Mouse (Mus musculus) embryonic facial prominence, embryonic 14.5 days (tissue): ENCODE measurements at regions not wholly inside any gene's neighbourhood (a gene's known extent, or its start where the extent isn't known, plus 50 kb on each side); places are given as distances from the start of the nearest gene placed in this dataset.

ENCODE experiments used
- ATAC-seq: fragments of 200-750 bp; cut with Nextera tagmentation; 2 replicates; pipeline ENCODE4 v1.8.0; 2017; ENCODE audit warnings: low read depth, moderate number of reproducible peaks, moderate TSS enrichment
- DNase-seq: peaks from one replicate; pipeline ENCODE4 v3.0.0-alpha.2; 2015; ENCODE audit warnings: low spot score
- H3K27ac ChIP-seq: fragments of 300-500 bp; sonication (generic); replicated peaks from 2 replicates; pipeline ENCODE4 v1.5.1; 2014; ENCODE audit warnings: low read depth, mild to moderate bottlenecking, low read length, moderate library complexity
- H3K27me3 ChIP-seq: fragments of 300-500 bp; sonication (generic); replicated peaks from 2 replicates; pipeline ENCODE4 v1.6.1; 2014; ENCODE audit warnings: low read length; ENCODE audit not compliant: control insufficient read depth, insufficient read depth
- H3K36me3 ChIP-seq: fragments of 300-500 bp; sonication (generic); 2 replicates; pipeline ENCODE4 v1.6.1; 2014; ENCODE audit warnings: low read length, mixed read lengths; ENCODE audit not compliant: control insufficient read depth, insufficient read depth
- H3K4me1 ChIP-seq: fragments of 300-500 bp; sonication (generic); 2 replicates; pipeline ENCODE4 v1.6.1; 2014; ENCODE audit warnings: antibody characterized with exemption, low read length; ENCODE audit not compliant: control insufficient read depth, insufficient read depth
- H3K4me2 ChIP-seq: fragments of 300-500 bp; sonication (generic); 2 replicates; pipeline ENCODE4 v1.6.1; 2014; ENCODE audit warnings: low read depth, mild to moderate bottlenecking, low read length, moderate library complexity, mixed read lengths
- H3K4me3 ChIP-seq: fragments of 300-500 bp; sonication (generic); 2 replicates; pipeline ENCODE4 v1.5.1; 2014; ENCODE audit warnings: low read depth, mild to moderate bottlenecking, low read length
- H3K9ac ChIP-seq: fragments of 300-500 bp; sonication (generic); 2 replicates; pipeline ENCODE4 v1.6.1; 2014; ENCODE audit warnings: low read depth, mild to moderate bottlenecking, low read length, moderate library complexity, mixed read lengths
- H3K9me3 ChIP-seq: fragments of 300-500 bp; sonication (generic); 2 replicates; pipeline ENCODE4 v1.6.1; 2016; ENCODE audit warnings: low read length; ENCODE audit not compliant: control insufficient read depth
- WGBS: fragments of 180-500 bp; shearing (Covaris S2); extraction: QIAGEN DNeasy Blood & Tissue Kit; methylation state at CpG from one replicate; pipeline ENCODE4 v1.1.7; 2014; 5-methylcytosine and 5-hydroxymethylcytosine counted together

DNA sequence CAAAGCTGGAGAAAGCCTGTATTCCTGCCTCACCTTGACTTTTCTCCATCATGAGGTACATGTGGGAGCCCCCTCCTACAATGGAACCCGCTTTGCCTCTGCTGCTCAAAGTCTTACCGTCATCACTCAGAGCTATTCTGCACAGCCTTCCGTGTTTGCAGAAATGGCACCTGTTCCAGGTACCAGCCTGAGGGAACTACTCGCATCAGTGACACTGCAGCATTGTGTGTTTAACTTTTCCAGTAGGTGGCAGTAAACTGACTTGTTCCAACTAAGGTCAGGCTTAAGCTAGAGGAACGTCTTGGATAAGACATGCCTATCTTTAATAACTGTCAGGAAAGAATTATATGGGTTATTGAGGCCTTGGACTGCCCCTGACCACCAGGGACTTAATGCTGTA is 71.4 kb downstream of the Fam173b start:
- Histone ChIP-seq H3K27me3 (no peaks in the 10 kb centered on the region), H3K4me3 (no peak overlapping the region), H3K4me1 (no peaks in the 10 kb centered on the region), H3K9ac (no peak overlapping the region), H3K27ac (no peak overlapping the region), H3K36me3 (no peaks in the 10 kb centered on the region), H3K9me3 (no peaks in the 10 kb centered on the region), H3K4me2 (no peak overlapping the region)
- ATAC-seq (no peak), DNase-seq (peak; percentile 71)
- 45% methylated on average over 5 of the region's 5 CpGs for WGBS

DNA sequence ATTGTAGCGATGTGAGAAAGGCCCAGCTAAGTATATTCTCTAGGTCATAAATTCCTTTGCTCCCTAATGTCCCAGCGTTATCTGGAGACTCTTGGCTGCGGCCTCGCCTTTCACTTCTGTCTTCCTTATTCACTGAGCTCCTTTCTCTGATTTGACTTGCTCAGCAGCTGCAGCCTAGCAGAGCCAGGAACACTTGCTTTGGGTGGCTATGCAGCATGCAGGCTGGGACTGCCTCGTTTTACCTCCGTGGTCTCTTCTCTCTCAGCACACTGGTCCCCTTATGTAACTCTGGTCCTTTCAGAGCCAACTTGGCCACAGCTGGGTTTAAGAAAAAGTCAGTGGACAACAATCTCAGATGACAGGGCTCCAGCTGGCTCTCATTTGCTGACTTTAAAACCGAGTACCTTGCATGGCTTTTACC is 75.1 kb downstream of the Fam173b start:
- no peaks in the 10 kb centered on the region for H3K4me1 ChIP-seq
- no peak overlapping the region for H3K4me3 ChIP-seq
- H3K4me2 ChIP-seq, result no peak overlapping the region
- peak; percentile 15 for DNase-seq
- no peaks in the 10 kb centered on the region for H3K27me3 ChIP-seq
- H3K9me3 ChIP-seq, result no peaks in the 10 kb centered on the region
- no peak overlapping the region for H3K27ac ChIP-seq
- ATAC-seq, result no peak
- H3K9ac ChIP-seq, result no peak overlapping the region
- WGBS, result 40% methylated on average over 7 of the region's 7 CpGs
- no peaks in the 10 kb centered on the region for H3K36me3 ChIP-seq

DNA sequence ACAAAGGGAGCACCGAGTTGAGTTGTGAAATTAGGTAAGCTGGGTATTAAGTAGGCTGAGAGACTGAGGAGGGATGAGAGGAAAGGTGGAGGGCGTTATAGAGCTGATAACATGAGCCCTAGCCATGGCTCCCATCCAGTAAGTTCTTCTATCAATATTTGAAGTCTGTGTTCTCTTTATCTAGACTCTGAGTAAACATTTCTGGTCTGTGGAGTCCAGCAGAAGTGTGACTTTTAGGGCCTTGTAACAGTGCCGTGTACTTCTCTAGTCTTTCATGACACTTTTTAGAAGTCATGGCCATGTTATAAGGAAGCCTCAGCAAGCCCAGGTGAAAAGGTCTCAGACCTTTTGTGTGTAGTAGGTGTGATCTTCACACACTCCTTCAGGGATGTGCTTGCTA is 91.5 kb downstream of the Fam173b start:
- no peak overlapping the region for H3K4me2 ChIP-seq
- H3K27ac ChIP-seq, result no peak overlapping the region
- no peak overlapping the region for H3K4me3 ChIP-seq
- no peak for ATAC-seq
- H3K9me3 ChIP-seq, result no peaks in the 10 kb centered on the region
- no peaks in the 10 kb centered on the region for H3K36me3 ChIP-seq
- no peak overlapping the region for H3K9ac ChIP-seq
- H3K4me1 ChIP-seq, result no peaks in the 10 kb centered on the region
- WGBS, result 80% methylated on average over 3 of the region's 3 CpGs
- no peaks in the 10 kb centered on the region for H3K27me3 ChIP-seq
- no peak for DNase-seq

DNA sequence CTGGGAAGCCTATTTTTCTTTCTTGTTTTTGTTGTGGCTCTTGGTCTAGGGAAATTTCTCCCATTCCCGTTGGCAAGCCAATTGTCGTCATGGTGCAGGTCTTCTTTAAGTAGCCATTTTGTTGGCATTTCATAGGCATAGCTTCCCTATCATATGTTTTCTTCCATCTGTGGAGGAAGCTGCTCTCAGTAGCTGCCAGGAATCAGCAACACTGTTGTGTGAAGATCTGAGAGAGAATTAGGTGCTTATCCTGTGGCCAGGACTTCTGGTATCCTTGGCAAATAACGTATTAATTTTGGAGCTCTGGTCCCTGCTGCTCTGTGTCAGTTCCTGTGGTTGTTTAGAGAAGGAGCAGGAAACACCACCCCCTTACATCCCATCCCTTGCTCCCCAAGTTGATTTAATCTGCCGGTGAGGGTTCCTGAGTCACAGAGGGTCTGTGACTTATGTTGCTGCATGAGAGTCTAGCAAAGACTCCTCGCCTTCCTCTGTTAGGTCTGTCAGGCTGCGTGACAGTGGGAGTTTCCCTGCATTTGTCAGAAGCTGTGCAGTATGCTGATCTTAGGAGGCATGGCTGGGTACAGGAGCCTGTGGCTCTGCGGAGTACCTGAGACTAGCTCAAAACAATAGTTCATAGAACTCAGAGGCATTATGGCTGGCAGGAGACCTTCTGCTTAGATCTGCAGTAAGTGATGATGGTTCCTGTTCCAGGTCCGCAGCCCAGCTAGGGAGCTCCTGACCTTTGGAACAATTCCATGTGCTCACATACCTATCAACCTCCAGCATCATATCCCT is 93.4 kb downstream of the Fam173b start:
- no peak overlapping the region for H3K4me3 ChIP-seq
- H3K27me3 ChIP-seq, result no peaks in the 10 kb centered on the region
- no peak for ATAC-seq
- H3K36me3 ChIP-seq, result no peaks in the 10 kb centered on the region
- 86% methylated on average over 8 of the region's 8 CpGs for WGBS
- no peak overlapping the region for H3K4me2 ChIP-seq
- no peaks in the 10 kb centered on the region for H3K4me1 ChIP-seq
- no peak overlapping the region for H3K9ac ChIP-seq
- no peak for DNase-seq
- H3K9me3 ChIP-seq, result no peaks in the 10 kb centered on the region
- no peak overlapping the region for H3K27ac ChIP-seq

DNA sequence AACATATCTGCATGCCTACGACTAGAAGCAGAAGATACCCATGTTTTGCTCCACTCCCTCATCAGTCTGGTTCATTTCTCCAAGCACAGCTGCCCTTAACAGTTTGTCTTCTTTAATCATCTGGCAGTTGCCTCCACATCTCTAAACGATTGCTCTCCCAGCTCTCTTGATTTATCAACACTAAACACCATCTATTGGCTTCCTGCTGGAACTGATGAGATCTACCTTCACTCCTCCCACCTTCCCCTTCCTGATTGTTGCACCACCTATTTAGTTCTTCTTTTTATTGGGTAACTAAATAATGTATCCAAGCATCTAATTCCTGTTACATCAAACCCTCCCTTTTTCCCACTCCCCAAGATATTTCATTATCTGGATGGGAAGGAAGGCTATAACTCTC is 101.7 kb downstream of the Fam173b start:
- H3K4me3 ChIP-seq, result no peak overlapping the region
- 88% methylated on average over 2 of the region's 2 CpGs for WGBS
- no peak overlapping the region for H3K27ac ChIP-seq
- H3K4me1 ChIP-seq, result no peaks in the 10 kb centered on the region
- no peaks in the 10 kb centered on the region for H3K36me3 ChIP-seq
- ATAC-seq (no peak), DNase-seq (no peak)
- no peaks in the 10 kb centered on the region for H3K27me3 ChIP-seq
- 0 out of 2 replicates have a peak, but pooled peaks cover 10% of the 10 kb centered on the region for H3K9me3 ChIP-seq
- no peak overlapping the region for H3K4me2 ChIP-seq
- H3K9ac ChIP-seq, result no peak overlapping the region

DNA sequence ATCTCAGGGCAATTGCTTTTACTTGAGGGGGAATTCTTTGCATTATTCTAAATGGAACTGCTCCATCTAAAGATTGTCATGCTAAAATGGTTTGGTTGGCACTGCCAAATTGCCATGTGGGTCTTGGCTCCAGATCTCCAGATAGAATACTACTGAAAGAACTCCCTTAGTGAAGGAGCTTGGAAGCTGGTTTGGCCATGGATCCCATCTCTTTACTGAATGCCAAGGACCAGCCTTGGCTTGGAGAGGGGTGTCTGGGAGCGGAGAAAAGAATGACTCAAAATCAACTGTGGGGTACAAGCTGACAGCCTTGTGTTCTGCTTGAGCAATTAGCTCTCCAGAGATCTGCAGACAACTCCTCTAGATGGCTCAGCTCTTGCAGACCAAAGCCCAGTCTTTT is 105.8 kb downstream of the Fam173b start:
- no peak overlapping the region for H3K27ac ChIP-seq
- ATAC-seq (no peak), DNase-seq (no peak)
- no peaks in the 10 kb centered on the region for H3K36me3 ChIP-seq
- no peaks in the 10 kb centered on the region for H3K4me1 ChIP-seq
- no peak overlapping the region for H3K9ac ChIP-seq
- WGBS, result 83% methylated on average over 1 of the region's 1 CpGs
- 0 out of 2 replicates have a peak, but pooled peaks cover 10% of the 10 kb centered on the region for H3K9me3 ChIP-seq
- H3K4me2 ChIP-seq, result no peak overlapping the region
- no peaks in the 10 kb centered on the region for H3K27me3 ChIP-seq
- no peak overlapping the region for H3K4me3 ChIP-seq

DNA sequence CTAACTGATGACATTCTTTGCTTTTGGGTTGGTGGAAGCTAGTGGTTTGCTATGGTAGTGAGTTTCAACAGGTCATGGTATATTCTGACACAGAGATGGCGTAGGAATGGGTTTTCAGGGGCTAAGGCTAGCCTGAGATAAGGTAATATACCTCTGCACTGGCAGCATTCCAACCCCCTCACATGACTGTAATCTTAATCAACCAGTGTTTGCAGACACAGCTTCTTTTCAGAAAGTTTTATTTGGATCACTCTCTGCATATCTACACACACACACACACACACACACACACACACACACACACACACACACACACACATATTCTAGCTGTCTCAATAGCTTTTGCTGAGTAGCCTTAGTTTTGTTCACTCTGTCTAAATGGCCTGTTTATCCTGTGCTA is 119.4 kb downstream of the Fam173b start:
- no peak overlapping the region for H3K27ac ChIP-seq
- H3K36me3 ChIP-seq, result no peaks in the 10 kb centered on the region
- H3K4me2 ChIP-seq, result no peak overlapping the region
- no peak overlapping the region for H3K9ac ChIP-seq
- no peak overlapping the region for H3K4me3 ChIP-seq
- no peaks in the 10 kb centered on the region for H3K9me3 ChIP-seq
- ATAC-seq (no peak), DNase-seq (no peak)
- H3K27me3 ChIP-seq, result no peaks in the 10 kb centered on the region
- no peaks in the 10 kb centered on the region for H3K4me1 ChIP-seq
- WGBS, result 68% methylated on average over 1 of the region's 1 CpGs

DNA sequence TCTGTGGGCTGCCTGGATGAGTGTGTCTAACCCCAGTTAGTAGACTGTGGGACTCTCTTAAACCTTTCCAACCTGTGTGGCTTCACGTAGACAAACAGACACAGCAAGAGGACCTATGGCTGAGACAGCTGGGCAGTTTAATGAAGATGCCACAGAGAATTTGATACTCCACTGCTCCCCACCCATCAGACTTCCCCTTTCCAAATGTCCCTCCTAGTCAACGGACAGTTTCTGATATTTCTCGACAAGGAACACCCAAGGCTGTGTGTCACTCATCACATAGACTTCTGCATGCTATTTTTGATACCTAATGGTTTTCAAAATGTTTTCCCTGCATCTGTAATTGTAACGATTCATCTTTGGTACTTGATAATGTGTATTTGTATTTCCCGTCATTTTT is 120.8 kb downstream of the Fam173b start:
- DNase-seq, result no peak
- H3K9ac ChIP-seq, result no peak overlapping the region
- no peaks in the 10 kb centered on the region for H3K36me3 ChIP-seq
- no peaks in the 10 kb centered on the region for H3K9me3 ChIP-seq
- no peak overlapping the region for H3K27ac ChIP-seq
- no peak overlapping the region for H3K4me2 ChIP-seq
- WGBS, result 80% methylated on average over 5 of the region's 5 CpGs
- H3K4me1 ChIP-seq, result no peaks in the 10 kb centered on the region
- no peak overlapping the region for H3K4me3 ChIP-seq
- H3K27me3 ChIP-seq, result no peaks in the 10 kb centered on the region
- no peak for ATAC-seq

DNA sequence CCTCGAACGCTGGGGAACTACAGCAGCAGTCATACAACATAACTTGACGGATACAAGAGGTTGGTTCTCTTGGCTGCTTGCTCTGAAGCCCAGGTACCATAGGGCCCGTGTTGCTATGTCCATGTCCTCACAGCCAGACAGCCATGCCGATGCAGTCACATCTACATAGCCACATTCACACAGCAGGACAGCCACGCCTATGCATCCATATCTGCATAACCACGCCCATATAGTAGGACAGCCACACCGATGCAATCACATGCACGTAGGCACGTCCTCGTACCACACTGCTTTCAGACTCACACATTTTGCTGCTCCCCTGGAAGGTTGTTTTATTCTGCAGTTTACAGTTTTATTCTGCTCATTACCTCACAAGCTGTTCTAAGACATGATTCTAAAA is 122.6 kb downstream of the Fam173b start:
- 62% methylated on average over 11 of the region's 11 CpGs for WGBS
- Histone ChIP-seq H3K27ac (no peak overlapping the region), H3K4me2 (no peak overlapping the region), H3K9ac (no peak overlapping the region), H3K27me3 (no peaks in the 10 kb centered on the region), H3K36me3 (no peaks in the 10 kb centered on the region), H3K4me1 (no peaks in the 10 kb centered on the region), H3K4me3 (no peak overlapping the region), H3K9me3 (no peaks in the 10 kb centered on the region)
- ATAC-seq, result no peak
- DNase-seq, result peak; percentile 19
